Mouse (Mus musculus) olfactory bulb, adult 2 months (tissue): Measurements from ENCODE around the gene Pcyt1b.

Experiments used
- CTCF ChIP-seq: fragments of 200-500 bp; IDR thresholded peaks from 2 replicates; pipeline ENCODE4 v1.5.1; 2012; ENCODE audit warnings: low read depth, mild to moderate bottlenecking, low read length, moderate library complexity; ENCODE audit not compliant: insufficient read depth
- POLR2A ChIP-seq: fragments of 200-500 bp; IDR thresholded peaks from 2 replicates; pipeline ENCODE4 v1.6.1; 2012; ENCODE audit warnings: mild to moderate bottlenecking, low read depth, low read length, moderate library complexity; ENCODE audit not compliant: insufficient read depth

GRCm38 (mm10) chrX:93644022-93644421 is 10.6 kb upstream of the Pcyt1b start:
- no peak for TF ChIP-seq CTCF
- TF ChIP-seq POLR2A, result no peak
